Mouse (Mus musculus) embryo, embryonic 9.5 days (tissue): ENCODE data around the gene Btbd7.

Experiments used
- DNase-seq: peaks from one replicate; pipeline ENCODE4 v3.0.0-alpha.2; 2017; ENCODE audit errors: extremely low spot score

Gene Btbd7

GRCm38 (mm10) chr12:102878031-102878823 is at the start of gene Btbd7:
Btbd7 (minus strand) TSS chr12:102878471.
- DNase-seq: peak; percentile 96

DNA sequence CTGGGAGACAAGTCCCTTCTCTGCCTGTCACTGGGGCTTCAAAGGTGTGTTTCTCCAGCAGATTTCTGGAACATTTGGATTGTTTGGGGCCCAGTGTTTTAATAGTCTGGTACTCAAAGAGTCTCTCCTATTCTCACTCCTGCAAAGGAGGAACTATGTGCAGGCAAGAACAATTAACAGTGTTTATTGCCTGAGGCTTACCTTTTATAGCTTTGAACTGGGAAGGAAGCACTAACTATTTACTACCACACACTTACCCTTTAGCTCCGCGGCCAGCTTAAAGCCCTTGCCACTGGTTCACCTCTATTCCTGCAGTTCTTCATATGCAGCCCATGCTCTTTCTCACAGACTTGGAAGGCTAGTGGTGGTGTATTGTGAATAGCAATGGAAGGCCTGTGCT is 37.8 kb upstream of the Btbd7 start:
- no peak for DNase-seq

GRCm38 (mm10) chr12:102908191-102908590 is 29.9 kb upstream of the Btbd7 start:
- no peak for DNase-seq

DNA sequence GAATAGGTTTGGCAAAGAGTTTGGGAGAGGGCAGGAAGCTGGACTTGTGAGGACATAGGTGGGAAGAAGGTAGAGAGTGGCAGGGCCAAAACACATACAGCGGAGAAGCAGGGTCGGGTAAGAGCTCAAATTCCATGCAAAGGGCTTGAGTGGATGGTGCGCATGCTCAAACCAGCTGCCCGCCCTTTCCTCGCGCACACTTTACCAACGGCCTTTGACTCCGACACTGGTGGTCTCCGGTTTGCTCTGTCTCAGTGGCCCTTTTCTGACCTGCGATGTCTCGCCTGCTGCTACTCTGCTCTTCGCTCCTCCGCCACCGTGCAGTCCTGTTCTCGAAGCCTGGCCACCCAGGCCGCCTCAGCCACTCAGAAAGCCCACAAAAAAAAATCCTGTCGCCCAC is 20.8 kb upstream of the Btbd7 start, which contains the start of gene Cox8c:
Gene Cox8c (plus strand): TSS at position 226 of the 400 bp plus-strand sequence.
- DNase-seq: no peak

DNA sequence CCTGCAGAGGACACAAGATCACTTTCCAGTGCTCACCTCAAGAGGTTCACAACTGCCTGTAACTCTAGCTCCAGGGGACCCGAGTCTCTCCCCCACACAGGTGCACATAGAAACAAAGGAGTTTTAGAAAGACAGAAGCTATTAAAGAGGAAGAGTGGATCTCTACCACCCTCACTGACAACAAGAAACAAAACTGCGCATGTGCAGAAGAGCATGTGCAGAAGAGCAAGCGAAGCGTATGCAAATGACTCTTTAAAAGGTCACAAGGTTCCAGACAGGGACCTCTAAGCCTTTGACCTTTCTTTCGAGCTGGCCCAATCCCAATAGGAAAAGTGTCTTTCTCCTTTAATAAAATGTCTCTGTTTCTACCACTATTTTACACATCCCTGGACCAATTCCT is 10.3 kb upstream of the Btbd7 start:
- no peak for DNase-seq

DNA sequence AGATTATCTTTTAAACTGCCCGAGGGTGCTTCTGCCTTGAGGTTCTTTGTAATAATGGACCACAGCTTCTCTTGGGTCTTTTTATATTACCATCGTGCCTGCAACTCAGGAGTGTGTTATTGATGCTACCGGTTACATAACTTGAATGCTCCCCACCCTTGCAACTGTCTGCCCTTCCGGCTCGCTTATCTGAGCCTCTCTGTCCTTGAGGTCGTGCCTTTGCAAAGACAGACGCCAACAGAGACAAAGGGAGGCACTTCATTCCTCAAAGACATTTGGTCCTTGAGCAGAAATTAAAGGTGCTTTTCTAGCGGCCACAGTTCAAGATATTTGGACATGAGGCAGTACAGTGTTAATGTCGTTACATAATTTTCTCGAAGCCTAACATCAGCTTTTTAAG is 9.1 kb upstream of the Btbd7 start:
- DNase-seq: no peak

- no peak for DNase-seq
Measured at GRCm38 (mm10) chr12:102885735-102886134, 7.5 kb upstream of the Btbd7 start.

DNA sequence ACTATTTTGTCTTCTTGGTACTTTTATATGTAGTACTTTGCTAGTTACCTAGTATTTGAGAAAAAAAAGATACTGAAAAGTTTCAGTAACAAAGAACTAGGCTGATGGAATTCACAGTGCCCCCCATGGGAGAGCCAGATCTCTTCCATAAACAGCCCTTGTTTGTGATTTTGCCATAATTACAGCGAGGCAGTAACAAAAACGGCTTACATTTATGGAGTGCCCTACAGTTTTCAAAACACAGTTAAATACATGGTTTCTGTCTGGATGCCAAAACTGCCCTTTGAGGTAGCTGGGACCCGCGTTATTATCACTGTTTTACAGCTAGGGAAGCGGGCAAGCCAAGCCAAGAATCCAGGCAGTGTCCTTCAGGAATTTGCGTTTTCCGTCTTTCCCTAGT is 630 bp upstream of the Btbd7 start:
- DNase-seq: peak; percentile 40

DNA sequence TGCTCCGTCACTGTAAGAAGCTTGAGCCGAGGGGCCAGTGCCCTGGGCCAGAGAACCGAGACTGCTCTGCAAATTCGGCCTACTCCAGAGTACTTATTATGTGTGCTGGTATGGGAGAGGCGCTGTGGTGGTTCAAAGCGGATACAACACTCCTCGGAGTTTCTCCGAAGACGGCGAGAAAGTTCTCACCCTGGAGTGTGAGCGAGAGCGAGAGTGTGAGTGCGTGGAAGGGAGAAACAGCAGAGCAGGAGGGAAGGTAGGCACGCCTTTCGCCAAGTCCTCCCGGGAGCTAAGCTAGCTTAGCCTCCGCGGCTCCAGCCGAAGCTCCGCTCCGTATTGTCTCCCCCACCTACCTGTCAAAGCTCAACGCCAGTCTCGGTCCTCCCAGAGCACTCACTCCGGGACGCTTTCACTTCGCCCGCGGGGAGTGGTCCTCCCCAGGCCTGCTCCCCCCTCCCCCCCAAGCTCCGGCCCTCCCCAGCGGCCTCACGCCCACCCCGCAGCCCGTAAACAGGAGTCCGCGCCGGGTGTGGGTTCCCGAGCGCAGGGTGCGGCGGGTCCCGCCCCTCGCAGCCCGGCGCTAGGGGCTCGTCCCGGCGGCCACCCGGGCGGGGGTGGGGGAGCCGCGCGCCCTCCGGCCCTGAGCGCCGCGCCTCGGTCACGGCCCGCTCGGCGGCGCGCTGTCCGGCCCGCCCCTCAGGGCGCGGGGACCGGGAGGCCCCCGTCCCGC is 805 bp downstream of the Btbd7 start:
- peak; percentile 63 for DNase-seq

DNA sequence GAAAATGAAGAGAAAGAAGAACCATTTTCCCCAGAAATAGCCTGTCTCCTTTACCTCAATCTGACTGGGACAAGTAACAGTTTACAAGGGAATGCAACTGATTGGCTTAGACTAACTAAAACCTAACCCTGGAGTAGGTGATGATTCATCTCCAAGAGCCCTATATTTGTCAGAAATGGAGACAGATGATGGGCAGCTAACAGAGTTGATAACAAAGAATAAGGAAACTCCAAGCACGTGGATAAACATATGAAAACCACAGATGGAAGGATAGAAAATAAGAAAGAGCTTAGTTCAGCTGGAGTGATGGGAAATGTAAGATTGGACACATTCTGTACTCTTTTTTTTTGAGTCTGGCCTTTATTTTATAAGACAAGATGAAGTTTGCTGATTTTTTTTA is 7.7 kb downstream of the Btbd7 start:
- DNase-seq: no peak

- no peak for DNase-seq
Measured at GRCm38 (mm10) chr12:102869802-102870201, 8.5 kb downstream of the Btbd7 start.

GRCm38 (mm10) chr12:102860806-102861205 is 17.5 kb downstream of the Btbd7 start:
- DNase-seq: no peak

DNA sequence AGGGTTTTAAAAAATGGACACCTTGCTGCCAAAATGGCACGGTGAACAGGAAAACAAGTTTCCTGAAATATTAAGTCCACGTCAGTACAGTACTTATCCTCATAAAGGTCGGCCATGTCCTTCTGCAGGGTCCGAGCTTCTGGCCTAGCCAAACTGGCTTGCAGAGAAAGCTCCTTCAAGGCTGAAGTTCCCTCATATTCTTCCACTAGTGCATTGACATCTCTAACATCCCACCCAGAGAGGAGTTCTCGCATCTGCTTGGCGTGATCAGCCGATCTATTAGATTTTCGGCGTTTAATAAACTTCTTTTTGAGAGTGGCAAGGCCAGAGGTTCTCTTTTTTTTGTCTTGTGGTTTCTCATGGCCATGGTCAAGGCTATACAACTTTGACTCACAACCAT is 40.0 kb downstream of the Btbd7 start:
- no peak for DNase-seq

GRCm38 (mm10) chr12:102832746-102833300 is 45.4 kb downstream of the Btbd7 start:
- no peak for DNase-seq

- no peak for DNase-seq
Measured at GRCm38 (mm10) chr12:102831888-102832287, 46.4 kb downstream of the Btbd7 start.

- DNase-seq: no peak
Measured at GRCm38 (mm10) chr12:102827119-102827518, 51.2 kb downstream of the Btbd7 start.

DNA sequence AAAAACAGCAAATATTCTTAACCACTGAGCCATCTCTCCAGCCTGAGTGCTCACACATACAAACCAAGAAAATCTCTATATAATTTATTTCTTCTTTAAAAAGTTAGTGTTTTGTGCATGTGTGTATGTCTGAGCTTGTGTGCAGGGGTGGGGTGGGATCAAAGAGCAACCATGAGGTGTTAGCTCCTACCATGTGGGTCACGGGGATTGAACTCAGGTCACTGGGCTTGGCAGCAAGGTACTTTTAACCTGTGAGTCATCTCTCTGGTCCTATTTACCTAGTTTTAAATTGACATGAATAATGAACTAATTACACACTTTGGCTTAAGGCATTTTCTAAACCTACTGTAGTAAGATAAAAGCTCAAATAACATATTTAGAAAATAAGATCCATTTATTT is 51.9 kb downstream of the Btbd7 start:
- DNase-seq: no peak

GRCm38 (mm10) chr12:102814858-102815257 is 63.4 kb downstream of the Btbd7 start:
- DNase-seq: no peak

- DNase-seq: no peak
Measured at GRCm38 (mm10) chr12:102799528-102799927, 78.7 kb downstream of the Btbd7 start.

GRCm38 (mm10) chr12:102787927-102788326 is 90.3 kb downstream of the Btbd7 start:
- DNase-seq: no peak

GRCm38 (mm10) chr12:102785593-102785985 is 92.7 kb downstream of the Btbd7 start:
- DNase-seq: no peak

DNA sequence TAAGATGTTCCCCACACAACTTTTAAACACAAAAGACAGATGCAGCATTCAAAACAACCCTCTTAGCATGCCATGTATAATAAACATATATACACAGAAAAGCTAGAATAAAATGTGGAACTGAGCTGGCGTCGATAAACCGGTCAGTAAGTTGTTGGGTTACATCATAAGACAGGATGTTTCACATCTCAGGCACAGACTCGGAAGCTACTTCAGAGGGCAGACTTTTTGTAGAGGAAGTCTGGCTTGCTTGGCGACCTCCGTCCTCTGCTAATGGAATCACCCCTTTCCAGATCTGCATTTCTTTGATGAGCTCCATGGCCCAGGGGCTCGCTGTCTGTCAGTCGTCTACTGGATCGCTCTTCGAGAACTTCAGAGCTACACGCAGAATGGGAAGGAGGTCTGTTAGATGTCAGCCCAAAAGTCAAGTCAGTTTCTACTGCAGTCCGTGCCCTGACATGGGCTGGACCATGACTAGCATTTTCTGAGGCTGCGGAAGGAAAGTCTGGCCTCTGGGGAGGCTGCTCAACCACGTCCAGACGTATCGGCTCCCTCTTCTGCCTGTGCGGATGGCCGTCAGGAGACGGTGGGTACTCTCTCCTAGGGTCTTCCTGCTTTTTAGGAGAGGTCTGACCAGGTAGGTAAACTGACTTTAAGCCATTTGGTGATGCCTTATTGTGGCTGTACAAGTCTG is 93.2 kb downstream of the Btbd7 start:
- no peak for DNase-seq
